Mouse (Mus musculus): ENCODE results near the gene Cd151. TPM values are rescaled to one million over a fixed set of nuclear protein-coding genes. Genes with fewer than 3 reads are reported as not detected.

The Cd151 gene
- 40.1 and 57.9 TPM in 2 replicates for polyA plus RNA-seq (2014; fragmentation: Nextera tagmentation; extraction: Ambion mirVana)

- WGBS = 1% methylated on average over 48 of the region's 52 CpGs
- ATAC-seq (ENCODE audit: low FRiP score) (peak; percentile 70), DNase-seq (ENCODE audit: low spot score) (peak; percentile 88)
- peak within 1 kb of the TSS; percentile 89 for H3K27ac ChIP-seq (ENCODE audit: low read depth, low read length)
- H3K4me2 ChIP-seq (replicated peaks; ENCODE audit: low read depth, low read length) = peak within 1 kb of the TSS; percentile 66
- H3K36me3 ChIP-seq (ENCODE audit: control insufficient read depth, insufficient read depth, low read length) = peaks cover 7% of the 10 kb centered on the region; the same call in 1 of the 2 replicates
- H3K9me3 ChIP-seq (ENCODE audit: control insufficient read depth, low read length) = no peaks in the 10 kb centered on the region
- peak within 1 kb of the TSS; percentile 59 for H3K9ac ChIP-seq (ENCODE audit: low read depth, low read length)
- H3K27me3 ChIP-seq (ENCODE audit: control insufficient read depth, insufficient read depth, low read length) = peaks cover 44% of the 10 kb centered on the region
- H3K4me3 ChIP-seq (ENCODE audit: low read depth, low read length) = peak within 1 kb of the TSS; percentile 51
- peaks cover 9% of the 10 kb centered on the region for H3K4me1 ChIP-seq (replicated peaks; ENCODE audit: control insufficient read depth, insufficient read depth, low read length)
Measured at GRCm38 (mm10) chr7:141467230-141468030, at the start of gene Cd151. Gene Cd151, plus strand, starts transcription at chr7:141467392.

- Histone ChIP-seq H3K36me3 (ENCODE audit: control insufficient read depth, insufficient read depth, low read length) (no peaks in the 10 kb centered on the region), H3K9me3 (ENCODE audit: control insufficient read depth, low read length) (no peaks in the 10 kb centered on the region), H3K27me3 (ENCODE audit: control insufficient read depth, insufficient read depth, low read length) (no peaks in the 10 kb centered on the region), H3K4me3 (ENCODE audit: low read depth, low read length) (no peak overlapping the region), H3K27ac (ENCODE audit: low read depth, low read length) (no peak overlapping the region), H3K4me1 (replicated peaks; ENCODE audit: control insufficient read depth, insufficient read depth, low read length) (no peaks in the 10 kb centered on the region), H3K4me2 (replicated peaks; ENCODE audit: low read depth, low read length) (no peak overlapping the region), H3K9ac (ENCODE audit: low read depth, low read length) (no peak overlapping the region)
- WGBS = 70% methylated on average over 8 of the region's 8 CpGs
- no peak for DNase-seq (ENCODE audit: low spot score)
- ATAC-seq (ENCODE audit: low FRiP score) = no peak
Measured at GRCm38 (mm10) chr7:141417731-141418681, 49.2 kb upstream of the Cd151 start.

GRCm38 (mm10) chr7:141418970-141419369 is 48.2 kb upstream of the Cd151 start:
- H3K9ac ChIP-seq (ENCODE audit: low read depth, low read length) = no peak overlapping the region
- H3K4me3 ChIP-seq (ENCODE audit: low read depth, low read length) = no peak overlapping the region
- H3K36me3 ChIP-seq (ENCODE audit: control insufficient read depth, insufficient read depth, low read length) = no peaks in the 10 kb centered on the region
- ATAC-seq (ENCODE audit: low FRiP score) = no peak
- H3K27me3 ChIP-seq (ENCODE audit: control insufficient read depth, insufficient read depth, low read length) = no peaks in the 10 kb centered on the region
- no peaks in the 10 kb centered on the region for H3K4me1 ChIP-seq (replicated peaks; ENCODE audit: control insufficient read depth, insufficient read depth, low read length)
- WGBS = 82% methylated on average over 7 of the region's 7 CpGs
- no peak overlapping the region for H3K4me2 ChIP-seq (replicated peaks; ENCODE audit: low read depth, low read length)
- H3K9me3 ChIP-seq (ENCODE audit: control insufficient read depth, low read length) = no peaks in the 10 kb centered on the region
- no peak overlapping the region for H3K27ac ChIP-seq (ENCODE audit: low read depth, low read length)
- DNase-seq (ENCODE audit: low spot score) = no peak

- Histone ChIP-seq H3K4me3 (ENCODE audit: low read depth, low read length) (no peak overlapping the region), H3K9ac (ENCODE audit: low read depth, low read length) (no peak overlapping the region), H3K27ac (ENCODE audit: low read depth, low read length) (no peak overlapping the region), H3K4me1 (replicated peaks; ENCODE audit: control insufficient read depth, insufficient read depth, low read length) (no peaks in the 10 kb centered on the region), H3K36me3 (ENCODE audit: control insufficient read depth, insufficient read depth, low read length) (no peaks in the 10 kb centered on the region), H3K9me3 (ENCODE audit: control insufficient read depth, low read length) (no peaks in the 10 kb centered on the region), H3K4me2 (replicated peaks; ENCODE audit: low read depth, low read length) (no peak overlapping the region), H3K27me3 (ENCODE audit: control insufficient read depth, insufficient read depth, low read length) (no peaks in the 10 kb centered on the region)
- 85% methylated on average over 9 of the region's 9 CpGs for WGBS
- ATAC-seq (ENCODE audit: low FRiP score) = no peak
- no peak for DNase-seq (ENCODE audit: low spot score)
Measured at GRCm38 (mm10) chr7:141420030-141420702, 47.0 kb upstream of the Cd151 start.

GRCm38 (mm10) chr7:141423811-141424210 is 43.4 kb upstream of the Cd151 start:
- Histone ChIP-seq H3K4me1 (replicated peaks; ENCODE audit: control insufficient read depth, insufficient read depth, low read length) (0 out of 2 replicates have a peak, but pooled peaks cover 3% of the 10 kb centered on the region), H3K4me3 (ENCODE audit: low read depth, low read length) (no peak overlapping the region), H3K27me3 (ENCODE audit: control insufficient read depth, insufficient read depth, low read length) (no peaks in the 10 kb centered on the region), H3K36me3 (ENCODE audit: control insufficient read depth, insufficient read depth, low read length) (no peaks in the 10 kb centered on the region), H3K9ac (ENCODE audit: low read depth, low read length) (no peak overlapping the region), H3K4me2 (replicated peaks; ENCODE audit: low read depth, low read length) (no peak overlapping the region), H3K9me3 (ENCODE audit: control insufficient read depth, low read length) (no peaks in the 10 kb centered on the region), H3K27ac (ENCODE audit: low read depth, low read length) (no peak overlapping the region)
- DNase-seq (ENCODE audit: low spot score) (no peak), ATAC-seq (ENCODE audit: low FRiP score) (no peak)
- WGBS = 77% methylated on average over 4 of the region's 4 CpGs

GRCm38 (mm10) chr7:141426948-141427730 is 40.1 kb upstream of the Cd151 start:
- WGBS = 83% methylated on average over 12 of the region's 12 CpGs

GRCm38 (mm10) chr7:141428701-141429100 is 38.5 kb upstream of the Cd151 start:
- ATAC-seq (ENCODE audit: low FRiP score) (no peak), DNase-seq (ENCODE audit: low spot score) (no peak)
- peak overlapping the region; percentile 54 for H3K4me2 ChIP-seq (replicated peaks; ENCODE audit: low read depth, low read length)
- H3K4me3 ChIP-seq (ENCODE audit: low read depth, low read length) = peak overlapping the region; percentile 37
- no peak overlapping the region for H3K27ac ChIP-seq (ENCODE audit: low read depth, low read length)
- peak overlapping the region; percentile 61 for H3K9ac ChIP-seq (ENCODE audit: low read depth, low read length)
- no peaks in the 10 kb centered on the region for H3K9me3 ChIP-seq (ENCODE audit: control insufficient read depth, low read length)
- no peaks in the 10 kb centered on the region for H3K27me3 ChIP-seq (ENCODE audit: control insufficient read depth, insufficient read depth, low read length)
- 59% methylated on average over 5 of the region's 5 CpGs for WGBS
- H3K4me1 ChIP-seq (replicated peaks; ENCODE audit: control insufficient read depth, insufficient read depth, low read length) = peaks cover 4% of the 10 kb centered on the region; the same call in 1 of the 2 replicates
- H3K36me3 ChIP-seq (ENCODE audit: control insufficient read depth, insufficient read depth, low read length) = 0 out of 2 replicates have a peak, but pooled peaks cover 5% of the 10 kb centered on the region

More at GRCm38 (mm10) chr7:141426948-141427730, 40.1 kb upstream of the Cd151 start:
- ATAC-seq (ENCODE audit: low FRiP score) = no peak
- no peak overlapping the region for H3K4me2 ChIP-seq (replicated peaks; ENCODE audit: low read depth, low read length)
- H3K27ac ChIP-seq (ENCODE audit: low read depth, low read length) = no peak overlapping the region
- H3K9me3 ChIP-seq (ENCODE audit: control insufficient read depth, low read length) = no peaks in the 10 kb centered on the region
- 0 out of 2 replicates have a peak, but pooled peaks cover 2% of the 10 kb centered on the region for H3K36me3 ChIP-seq (ENCODE audit: control insufficient read depth, insufficient read depth, low read length)
- H3K27me3 ChIP-seq (ENCODE audit: control insufficient read depth, insufficient read depth, low read length) = no peaks in the 10 kb centered on the region
- no peak overlapping the region for H3K9ac ChIP-seq (ENCODE audit: low read depth, low read length)
- no peak for DNase-seq (ENCODE audit: low spot score)
- H3K4me1 ChIP-seq (replicated peaks; ENCODE audit: control insufficient read depth, insufficient read depth, low read length) = 0 out of 2 replicates have a peak, but pooled peaks cover 3% of the 10 kb centered on the region
- no peak overlapping the region for H3K4me3 ChIP-seq (ENCODE audit: low read depth, low read length)

All from hindbrain, embryonic 11.5 days (tissue).